Mouse (Mus musculus): ENCODE measurements around the gene Scamp3.

Gene Scamp3

DNA sequence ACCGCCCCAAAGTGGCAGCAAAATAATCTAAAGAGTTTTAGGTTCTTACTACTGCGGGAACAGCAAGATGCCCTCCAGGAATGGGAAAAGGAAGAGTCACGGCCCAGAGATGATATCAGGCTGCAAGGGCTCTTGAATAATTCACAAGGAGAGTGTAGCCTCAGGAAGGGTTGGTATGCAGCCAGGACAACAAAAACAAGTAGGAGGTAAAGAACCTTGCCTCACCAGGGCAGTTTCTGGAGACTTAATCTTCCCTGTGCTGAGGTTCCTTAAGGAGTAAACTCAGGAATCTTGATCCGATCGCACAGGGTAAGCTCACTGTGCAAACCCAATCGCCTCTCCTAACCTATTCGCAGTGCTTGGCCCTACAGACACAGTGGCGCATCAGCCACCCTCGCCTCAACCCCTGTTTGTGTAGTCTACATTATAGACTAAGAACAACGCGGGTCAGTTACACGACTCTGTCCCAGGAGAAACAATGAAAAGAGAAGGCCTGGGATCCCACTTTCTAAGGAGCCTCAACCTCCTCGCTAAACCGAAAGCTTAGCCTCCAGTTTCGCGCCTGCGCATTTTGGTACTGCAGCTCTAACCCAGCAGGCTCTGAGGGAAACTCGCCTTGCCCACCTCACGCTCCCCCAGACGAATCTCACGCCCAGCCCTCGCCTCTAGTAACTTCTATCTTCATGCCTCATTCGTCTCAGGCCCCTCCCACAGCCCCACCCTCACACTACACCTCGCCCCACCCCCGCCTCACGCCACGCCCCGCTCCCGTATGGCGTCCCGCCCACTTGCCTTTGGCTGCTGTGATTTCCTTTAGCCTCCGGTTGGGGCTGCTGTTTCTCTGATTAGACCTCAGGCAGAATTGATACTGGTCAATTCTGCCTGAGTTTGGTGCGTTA lies 19.0 kb downstream of the Scamp3 start:
- CTCF ChIA-PET: no interaction called here

DNA sequence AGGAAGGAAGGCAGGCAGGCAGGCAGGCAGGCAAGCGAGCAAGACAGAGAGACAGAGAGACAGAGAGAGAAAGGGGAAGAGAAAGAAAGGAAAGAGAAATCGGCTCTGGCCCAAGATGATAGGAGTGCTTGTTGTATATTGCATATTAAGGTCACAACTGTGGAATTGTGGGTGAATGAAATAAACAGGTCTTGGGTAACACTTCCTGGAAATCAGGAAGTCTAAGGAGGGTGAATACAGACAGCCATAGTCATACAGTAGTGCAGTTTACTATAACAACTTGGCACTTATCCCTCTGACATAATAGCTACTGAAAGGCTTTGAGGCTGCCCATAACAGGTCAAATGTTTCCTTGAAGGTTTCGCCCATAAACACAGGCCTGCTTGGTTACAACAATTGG lies 22.6 kb downstream of the Scamp3 start:
- CTCF ChIA-PET: interaction anchor here (0.5 to 0.8 kb wide), 2 partner anchors 893 to 899 kb away, joined by 3 to 6 read pairs; no protein-coding TSS in a partner anchor

DNA sequence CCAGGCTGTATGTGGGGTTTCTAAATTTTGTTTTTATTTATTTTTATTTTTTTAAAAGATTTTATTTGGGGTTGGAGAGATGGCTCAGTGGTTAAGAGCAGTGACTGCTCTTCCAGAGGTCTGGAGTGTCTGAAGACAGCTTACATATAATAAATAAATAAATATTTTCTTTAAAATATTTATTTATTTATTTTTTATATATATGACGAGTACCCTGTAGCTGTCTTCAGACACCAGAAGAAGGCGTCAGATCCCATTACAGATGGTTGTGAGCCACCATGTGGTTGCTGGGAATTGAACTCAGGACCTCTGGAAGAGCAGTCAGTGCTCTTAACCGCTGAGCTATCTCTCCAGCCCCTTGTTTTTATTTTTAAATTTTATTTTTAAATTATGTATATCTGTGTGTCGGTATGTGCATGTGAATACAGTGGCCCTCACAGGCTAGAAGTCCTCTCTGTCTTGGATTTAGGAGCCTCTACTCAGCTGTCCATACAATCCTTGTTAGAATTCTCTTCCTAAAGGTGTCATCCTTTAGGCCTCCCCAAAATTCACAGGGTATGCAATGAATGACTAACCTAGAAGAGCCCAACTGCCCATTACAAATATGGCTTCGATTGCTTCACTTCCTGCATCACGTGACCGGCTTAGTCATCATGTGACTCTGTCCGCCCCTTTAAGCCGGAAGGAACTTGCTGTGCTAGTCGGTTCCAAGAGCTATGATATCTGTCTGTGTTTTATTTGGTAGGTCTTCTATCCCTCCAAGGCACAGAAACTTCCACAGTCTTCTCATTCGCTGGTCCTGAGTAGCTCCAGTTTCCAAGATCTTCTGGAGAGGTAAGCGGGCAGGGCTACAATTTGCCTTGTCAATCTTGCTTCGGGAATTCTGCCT lies 25.2 kb downstream of the Scamp3 start, which contains the start of gene Gba:
TSS of gene Gba (plus strand) at position 676 of the 889 bp plus-strand sequence.
- CTCF ChIA-PET: interaction anchor here (0.6 to 0.7 kb wide), 3 partner anchors 12 to 1305 kb away, joined by 3 to 5 read pairs (median 4); partner anchors contain the start of gene Trim46

GRCm38 (mm10) chr3:89203142-89203514 lies 25.9 kb downstream of the Scamp3 start:
- CTCF ChIA-PET: interaction anchor here (0.6 to 0.7 kb wide), 3 partner anchors 13 to 1304 kb away, joined by 3 to 5 read pairs (median 4); partner anchors contain the start of gene Trim46

- CTCF ChIA-PET: no interaction called here
Measured at GRCm38 (mm10) chr3:89206079-89206478, 28.8 kb downstream of the Scamp3 start.

DNA sequence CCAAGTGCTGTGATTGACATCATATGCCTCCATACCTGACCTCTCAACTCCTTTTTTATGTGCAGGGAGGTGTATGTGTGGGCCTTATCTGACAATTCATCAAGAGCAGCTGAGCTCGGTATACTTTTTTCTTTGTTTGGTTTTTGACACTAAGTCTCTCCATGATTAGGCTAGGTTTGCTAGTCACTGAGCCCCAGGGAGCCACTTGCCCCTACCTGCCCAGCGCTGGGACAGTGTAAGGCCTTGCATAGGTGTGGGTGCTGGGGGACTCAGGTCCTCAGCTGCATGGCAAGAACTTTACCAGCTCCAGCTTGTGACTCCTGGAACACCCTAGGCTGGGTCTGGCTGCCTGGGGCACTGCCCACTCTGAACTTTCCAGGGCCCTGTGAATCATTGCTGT lies 29.4 kb downstream of the Scamp3 start:
- CTCF ChIA-PET: no interaction called here

GRCm38 (mm10) chr3:89208075-89208657 lies 30.9 kb downstream of the Scamp3 start:
- CTCF ChIA-PET: no interaction called here

DNA sequence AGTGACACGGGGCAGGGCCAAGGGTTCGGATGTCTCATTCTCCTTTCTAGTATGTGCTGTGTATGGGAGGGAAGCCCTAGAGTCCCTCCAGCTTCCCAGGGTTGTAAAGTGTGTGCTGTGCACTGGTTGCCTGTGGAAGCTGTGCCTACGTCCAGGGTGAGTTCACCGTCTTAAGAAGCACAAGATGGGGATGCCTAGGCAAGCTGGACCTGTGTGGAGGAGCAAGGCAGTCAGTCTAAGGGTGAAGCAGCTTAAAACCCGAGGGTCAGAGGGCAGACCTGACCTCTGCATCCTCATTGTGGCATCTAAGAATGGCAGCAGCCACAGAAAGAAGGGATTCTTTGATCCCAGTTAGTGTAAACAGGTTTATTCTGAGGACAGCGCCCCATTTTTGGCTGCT lies 31.5 kb downstream of the Scamp3 start:
- CTCF ChIA-PET: no interaction called here

- CTCF ChIA-PET: no interaction called here
Measured at GRCm38 (mm10) chr3:89209731-89210130, 32.5 kb downstream of the Scamp3 start.

GRCm38 (mm10) chr3:89210162-89210561 lies 32.9 kb downstream of the Scamp3 start:
- CTCF ChIA-PET: no interaction called here

GRCm38 (mm10) chr3:89210731-89211130 lies 33.5 kb downstream of the Scamp3 start:
- CTCF ChIA-PET: no interaction called here

DNA sequence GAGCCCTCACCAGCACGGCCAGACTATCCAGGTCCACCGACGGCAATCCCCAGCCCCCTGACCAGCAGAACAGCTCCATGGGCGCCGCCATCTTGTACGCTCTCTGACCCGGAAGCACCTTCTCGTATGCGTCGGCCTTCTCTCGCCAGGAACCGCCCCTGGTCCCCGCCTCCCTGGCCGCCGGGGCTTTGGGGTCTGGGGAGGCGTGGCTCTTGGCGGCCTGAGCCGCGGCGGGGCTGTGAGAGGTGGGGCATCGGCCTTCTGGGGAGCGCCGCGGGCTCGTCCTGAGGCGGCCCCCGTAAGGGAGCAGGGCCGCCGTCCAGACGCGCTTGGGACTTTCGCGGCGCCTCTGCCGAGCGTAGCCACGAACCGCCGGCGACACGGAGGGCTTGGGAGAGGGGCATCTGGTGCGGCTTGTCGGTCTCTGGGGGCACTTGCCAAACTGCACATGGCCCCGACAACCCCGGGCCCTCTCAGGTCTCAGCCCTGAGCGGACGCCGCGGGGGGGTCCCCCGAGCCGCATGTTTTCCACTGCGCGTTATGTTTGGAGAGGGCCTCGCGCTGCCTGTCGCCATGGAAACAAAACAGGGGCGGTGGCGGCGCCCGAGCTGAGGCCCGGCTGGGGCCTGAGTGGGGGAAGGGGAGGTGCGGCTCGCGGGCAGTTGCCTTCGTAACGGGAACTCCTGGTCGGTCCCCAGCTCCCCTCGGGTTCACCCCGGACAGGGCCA lies 36.7 kb downstream of the Scamp3 start:
- CTCF ChIA-PET: interaction anchor here (0.7 to 0.9 kb wide), 2 partner anchors 31 to 1044 kb away, joined by 5 to 7 read pairs; no protein-coding TSS in a partner anchor

- CTCF ChIA-PET: interaction anchor here (0.7 to 0.9 kb wide), 2 partner anchors 30 to 1045 kb away, joined by 5 to 7 read pairs; no protein-coding TSS in a partner anchor
Measured at GRCm38 (mm10) chr3:89214681-89215411, 37.6 kb downstream of the Scamp3 start, which contains the start of gene Thbs3. Gene Thbs3, plus strand, starts transcription at chr3:89215180.

DNA sequence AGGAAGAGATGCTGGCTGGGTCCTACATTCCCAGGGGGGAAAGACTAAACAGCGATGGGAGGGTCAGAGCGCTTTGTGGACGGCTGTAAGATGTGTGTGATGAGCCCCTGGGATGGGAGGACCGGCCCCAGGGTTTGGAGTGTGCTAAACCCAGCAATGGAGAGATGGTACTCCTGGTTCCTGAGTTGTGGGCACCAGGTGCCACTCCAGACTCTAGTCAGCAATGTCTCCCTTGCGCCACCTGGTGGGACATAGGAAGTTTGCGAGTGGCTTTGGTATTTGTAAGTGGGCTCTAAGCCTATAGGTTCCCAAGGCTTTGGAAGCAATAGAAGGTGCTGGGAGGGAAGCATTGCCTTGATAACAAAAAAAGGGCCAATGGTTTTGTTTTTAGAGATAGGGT lies 38.6 kb downstream of the Scamp3 start:
- CTCF ChIA-PET: interaction anchor here (0.6 to 1.0 kb wide), 2 partner anchors 19 to 130 kb away, joined by 3 to 4 read pairs; no protein-coding TSS in a partner anchor

DNA sequence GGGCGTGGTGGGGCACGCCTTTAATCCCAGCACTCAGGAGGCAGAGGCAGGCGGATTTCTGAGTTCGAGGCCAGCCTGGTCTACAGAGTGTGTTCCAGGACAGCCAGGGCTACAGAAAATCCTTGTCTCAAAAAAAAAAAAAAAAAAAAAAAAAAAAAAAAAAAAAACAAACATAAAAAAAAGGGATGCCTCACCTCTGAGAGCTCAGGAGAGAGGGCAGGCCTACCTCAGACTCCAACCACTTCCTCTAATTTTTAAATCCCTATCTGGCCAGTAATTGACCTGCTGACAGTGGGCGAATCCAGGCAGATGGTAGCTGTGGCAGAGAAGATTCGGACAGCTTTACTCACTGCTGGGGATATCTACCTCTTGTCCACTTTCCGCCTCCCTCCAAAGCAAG lies 39.1 kb downstream of the Scamp3 start:
- CTCF ChIA-PET: interaction anchor here (0.7 to 1.0 kb wide), 2 partner anchors 19 to 36 kb away, joined by 3 to 4 read pairs; no protein-coding TSS in a partner anchor

- CTCF ChIA-PET: no interaction called here
Measured at GRCm38 (mm10) chr3:89218271-89218670, 41.0 kb downstream of the Scamp3 start.

DNA sequence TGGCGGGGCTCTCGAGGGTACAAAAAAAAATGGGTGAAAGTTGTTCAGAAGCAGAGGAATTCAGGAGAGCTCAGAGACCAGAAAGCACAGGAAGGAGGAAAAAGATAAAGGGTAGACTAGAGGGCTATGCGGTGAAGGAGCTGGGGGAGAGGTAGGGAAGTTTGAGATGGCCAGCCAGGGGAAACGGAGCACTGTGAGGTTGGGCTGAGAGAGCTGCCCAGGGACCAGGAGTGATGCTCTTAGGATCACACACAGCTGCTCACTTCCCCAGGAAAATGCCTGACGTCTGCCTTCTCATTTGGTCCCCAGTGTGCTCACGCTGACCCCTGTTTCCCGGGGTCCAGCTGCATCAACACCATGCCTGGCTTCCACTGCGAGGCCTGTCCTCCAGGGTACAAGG lies 42.3 kb downstream of the Scamp3 start:
- CTCF ChIA-PET: no interaction called here

DNA sequence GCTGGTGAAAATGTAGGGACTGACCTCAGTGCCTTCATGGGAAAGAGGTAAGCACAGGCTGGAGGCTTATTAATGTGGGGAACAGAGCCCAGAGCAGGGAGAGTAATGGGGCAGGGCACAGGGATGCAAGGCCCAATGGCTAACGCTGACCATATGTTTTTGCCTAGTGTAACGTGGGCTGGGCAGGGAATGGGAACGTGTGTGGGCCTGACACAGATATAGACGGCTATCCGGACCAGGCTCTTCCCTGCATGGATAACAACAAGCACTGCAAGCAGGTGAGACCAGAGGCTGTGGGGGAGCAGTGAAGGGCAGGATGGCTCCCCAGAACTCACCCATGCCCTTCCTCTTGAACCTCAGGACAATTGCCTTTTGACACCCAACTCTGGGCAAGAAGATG lies 43.9 kb downstream of the Scamp3 start:
- CTCF ChIA-PET: no interaction called here

GRCm38 (mm10) chr3:89224796-89225195 lies 47.5 kb downstream of the Scamp3 start:
- CTCF ChIA-PET: no interaction called here

DNA sequence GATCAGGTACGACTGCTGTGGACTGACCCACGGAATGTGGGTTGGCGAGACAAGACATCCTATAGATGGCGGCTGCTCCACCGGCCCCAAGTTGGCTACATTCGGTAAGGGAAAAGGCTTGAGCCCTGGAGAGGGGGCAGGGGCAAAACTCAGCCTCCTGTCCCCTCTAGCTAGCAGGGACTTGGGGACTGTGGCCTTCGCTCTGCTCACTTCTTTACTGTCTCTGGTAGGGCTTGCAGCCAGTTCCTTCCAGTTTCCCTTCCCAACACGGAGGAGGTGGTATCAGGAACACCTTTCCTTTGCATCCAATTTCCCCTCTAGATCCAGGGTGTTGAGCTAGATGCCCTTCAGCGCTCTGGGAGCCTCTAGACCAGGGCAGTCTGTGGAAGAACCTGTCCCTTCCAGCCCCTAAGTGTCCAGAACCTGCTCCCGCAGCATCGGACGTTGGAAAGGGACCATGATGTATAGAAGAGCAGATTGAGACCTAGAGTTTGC lies 48.1 kb downstream of the Scamp3 start:
- CTCF ChIA-PET: no interaction called here
